Mouse (Mus musculus): ENCODE measurements around the gene Mnd1.

The Mnd1 gene

DNA sequence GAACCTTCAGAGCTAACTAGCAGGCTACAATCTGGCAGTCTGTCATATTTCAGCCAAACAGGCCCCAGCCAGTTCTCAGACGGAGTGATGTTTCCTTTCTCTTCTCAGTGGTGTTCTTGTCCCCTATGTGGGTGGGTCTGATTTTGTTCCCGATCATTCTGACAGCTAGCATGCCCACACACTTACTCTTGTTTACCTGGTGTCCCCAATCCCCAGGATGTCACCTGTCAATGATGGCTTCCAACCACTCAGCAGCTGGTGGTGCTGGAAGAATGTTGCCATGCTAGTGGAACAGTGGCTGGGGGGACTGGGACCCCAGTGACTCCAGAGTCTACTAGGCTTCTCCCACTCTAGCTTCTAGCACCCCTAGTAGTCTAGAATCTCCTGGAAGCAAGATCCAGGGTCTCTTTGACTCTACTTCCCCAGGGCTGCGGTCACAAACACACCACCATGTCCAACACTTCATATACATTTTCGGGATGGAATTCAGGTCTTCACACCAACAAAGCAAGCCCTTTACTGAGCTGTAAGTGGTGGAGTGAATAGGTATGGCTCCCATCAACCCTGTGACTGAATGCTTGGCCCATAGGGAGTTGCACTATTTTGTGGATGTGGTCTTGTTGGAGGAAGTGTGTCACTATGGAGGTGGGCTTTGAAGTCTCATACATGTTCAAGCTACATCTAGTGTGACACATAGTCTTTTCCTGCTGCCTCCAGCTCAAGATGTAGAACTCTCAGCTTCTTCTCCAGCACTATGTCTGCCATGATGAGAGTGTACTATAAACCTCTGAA is 2.2 kb upstream of the Mnd1 start:
- DNase-seq (ENCODE audit: low read depth, low spot score), result no peak

GRCm38 (mm10) chr3:84157011-84157410 is 1.4 kb upstream of the Mnd1 start:
- no peak for DNase-seq (ENCODE audit: low read depth, low spot score)

DNA sequence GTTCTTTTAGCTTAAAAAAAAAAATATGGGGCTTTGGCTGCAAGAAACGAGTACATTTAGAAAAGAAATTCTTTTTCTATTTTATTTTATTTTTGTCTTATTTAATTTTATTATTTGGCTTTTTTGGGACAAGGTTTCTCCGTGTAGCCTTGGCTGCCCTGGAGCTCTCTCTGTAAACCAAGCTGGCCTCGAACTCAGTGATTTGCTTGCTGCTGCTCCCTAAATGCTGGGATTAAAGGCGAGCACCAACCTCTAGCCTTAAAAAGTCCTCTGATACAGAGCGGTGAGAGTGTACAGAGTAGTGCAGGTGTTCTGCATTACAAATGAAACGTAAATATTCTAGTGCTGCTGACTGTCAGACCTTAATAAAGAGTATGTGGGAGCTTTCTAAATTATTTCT is 519 bp upstream of the Mnd1 start:
- no peak for DNase-seq (ENCODE audit: low read depth, low spot score)

- no peak for DNase-seq (ENCODE audit: low read depth, low spot score)
Measured at GRCm38 (mm10) chr3:84155146-84155545, 440 bp downstream of the Mnd1 start.

- DNase-seq (ENCODE audit: low read depth, low spot score), result no peak
Measured at GRCm38 (mm10) chr3:84154721-84155141, 855 bp downstream of the Mnd1 start.

- DNase-seq (ENCODE audit: low read depth, low spot score), result no peak
Measured at GRCm38 (mm10) chr3:84149831-84150230, 5.8 kb downstream of the Mnd1 start.

DNA sequence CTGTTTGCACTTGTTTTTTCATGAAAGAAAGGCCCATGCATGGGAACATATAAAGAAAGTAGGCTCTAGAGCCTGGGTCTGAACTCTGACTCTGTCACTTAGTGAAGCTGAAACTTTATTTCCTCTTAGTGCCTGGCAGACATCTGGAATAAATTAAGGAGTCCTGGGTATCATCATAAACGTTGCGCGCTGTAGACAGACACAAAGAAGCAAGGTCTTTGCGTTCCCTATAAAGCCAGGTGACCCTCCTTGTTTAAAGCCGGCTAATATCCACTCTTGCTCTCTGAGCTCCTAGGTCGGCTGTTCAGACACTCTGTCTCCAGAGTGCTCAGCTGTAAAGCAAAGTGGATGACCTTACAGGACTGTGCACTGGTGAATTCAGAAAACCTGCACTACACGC is 14.6 kb downstream of the Mnd1 start:
- DNase-seq (ENCODE audit: low read depth, low spot score), result no peak

- no peak for DNase-seq (ENCODE audit: low read depth, low spot score)
Measured at GRCm38 (mm10) chr3:84136509-84136908, 19.1 kb downstream of the Mnd1 start.

GRCm38 (mm10) chr3:84135933-84136332 is 19.7 kb downstream of the Mnd1 start:
- DNase-seq (ENCODE audit: low read depth, low spot score), result no peak

DNA sequence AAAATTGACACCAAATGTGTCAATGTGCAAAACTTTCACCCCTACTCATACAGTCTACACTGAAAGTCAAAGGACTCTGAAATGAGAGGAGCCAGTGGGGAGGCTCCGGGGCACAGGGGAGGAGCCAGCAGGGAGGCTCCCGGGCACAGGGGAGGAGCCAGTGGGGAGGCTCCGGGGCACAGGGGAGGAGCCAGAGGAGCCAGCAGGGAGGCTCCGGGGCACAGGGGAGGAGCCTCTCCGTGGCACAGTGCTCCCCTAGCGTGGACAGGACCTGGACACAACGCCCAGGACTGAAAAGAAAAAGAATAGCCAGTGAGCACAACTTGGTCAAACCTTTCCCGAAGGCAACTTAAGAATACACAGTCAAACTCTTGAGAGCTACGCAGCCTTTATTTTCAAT is 20.2 kb downstream of the Mnd1 start:
- no peak for DNase-seq (ENCODE audit: low read depth, low spot score)

DNA sequence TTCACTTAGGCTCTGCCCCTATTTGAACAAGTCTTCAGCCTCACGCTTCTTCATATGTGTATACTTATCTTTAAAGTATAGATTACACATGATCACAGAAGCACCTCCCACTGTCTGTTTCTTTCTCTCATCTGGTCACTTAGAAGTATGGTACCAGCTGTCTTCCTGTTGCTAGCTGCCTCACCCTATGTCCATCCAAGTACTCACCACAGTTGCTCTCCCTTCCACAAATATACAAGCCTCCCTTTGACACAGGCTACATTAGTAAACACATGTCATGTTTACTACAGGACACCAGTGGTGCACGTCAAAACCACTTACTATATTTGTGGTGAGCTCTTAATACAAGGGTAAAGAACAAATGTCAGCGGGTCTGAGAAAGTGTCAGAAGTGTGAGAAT is 24.2 kb downstream of the Mnd1 start:
- DNase-seq (ENCODE audit: low read depth, low spot score), result no peak

DNA sequence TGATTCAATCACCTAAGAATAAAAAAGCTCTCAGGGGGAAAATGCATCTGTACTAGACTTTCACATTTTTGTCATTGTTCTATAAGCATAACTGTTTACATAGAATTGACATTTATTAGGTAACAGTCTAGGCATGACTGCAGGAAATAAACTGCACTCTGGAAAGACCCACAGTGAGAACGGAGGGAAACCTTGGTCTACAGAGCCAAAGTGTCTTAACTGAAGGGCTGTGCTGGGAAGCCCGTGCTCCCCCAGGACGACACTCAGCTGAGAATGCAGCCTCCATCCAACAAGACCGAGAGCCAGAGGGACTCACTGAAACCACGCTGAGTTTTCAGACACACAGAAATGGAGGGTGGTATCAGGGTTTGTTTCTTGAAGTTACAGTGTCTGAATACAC is 24.8 kb downstream of the Mnd1 start:
- DNase-seq (ENCODE audit: low read depth, low spot score), result no peak

DNA sequence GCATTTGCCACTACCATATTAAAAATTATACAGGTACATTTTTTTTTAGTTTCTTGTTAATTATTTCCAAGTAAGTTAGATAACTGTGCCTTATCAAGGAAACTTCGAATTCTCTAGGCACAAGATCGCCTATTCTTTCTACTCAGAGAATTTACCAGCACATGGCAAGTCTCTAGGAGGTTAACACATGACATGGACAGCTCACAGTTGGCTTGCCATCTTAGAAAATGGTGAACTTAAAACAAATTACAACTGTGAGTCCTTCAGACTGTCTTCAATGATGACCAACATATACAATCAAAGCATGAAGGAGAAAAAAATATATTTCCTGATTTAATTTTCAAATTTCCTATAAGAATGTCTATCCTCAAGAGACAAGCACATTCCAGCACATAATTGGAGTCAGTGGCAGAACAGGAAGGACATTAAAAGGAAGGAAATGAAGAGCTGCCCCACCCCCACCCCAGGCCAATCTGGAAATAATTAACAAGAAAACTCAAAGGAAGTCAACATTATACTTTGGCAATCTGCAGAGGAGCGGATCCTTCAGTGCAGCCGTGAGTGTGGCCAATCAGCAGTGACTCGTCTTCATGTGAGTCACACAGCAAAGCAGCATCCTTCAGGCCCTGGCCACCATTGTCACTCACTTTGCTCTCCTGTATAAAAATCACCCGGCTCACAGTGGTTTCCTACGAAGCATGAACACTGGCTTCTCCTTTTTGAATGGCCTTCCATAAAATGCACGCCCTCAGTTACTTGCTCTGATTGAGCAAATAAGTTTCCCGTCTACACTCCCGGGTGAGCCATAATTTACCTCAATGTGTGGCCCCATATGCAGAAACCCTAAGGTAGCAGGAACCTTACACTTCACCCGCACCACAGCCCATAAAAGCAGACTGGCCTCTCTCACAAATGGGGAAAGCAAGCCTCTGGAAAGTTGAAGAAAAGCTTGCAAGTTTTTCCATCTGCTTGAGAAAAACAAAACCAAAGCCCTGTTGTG is 26.4 kb downstream of the Mnd1 start:
- DNase-seq (ENCODE audit: low read depth, low spot score), result no peak

- no peak for DNase-seq (ENCODE audit: low read depth, low spot score)
Measured at GRCm38 (mm10) chr3:84127431-84127830, 28.2 kb downstream of the Mnd1 start.

- no peak for DNase-seq (ENCODE audit: low read depth, low spot score)
Measured at GRCm38 (mm10) chr3:84126721-84127120, 28.9 kb downstream of the Mnd1 start.

GRCm38 (mm10) chr3:84125704-84126289 is 29.8 kb downstream of the Mnd1 start:
- no peak for DNase-seq (ENCODE audit: low read depth, low spot score)

DNA sequence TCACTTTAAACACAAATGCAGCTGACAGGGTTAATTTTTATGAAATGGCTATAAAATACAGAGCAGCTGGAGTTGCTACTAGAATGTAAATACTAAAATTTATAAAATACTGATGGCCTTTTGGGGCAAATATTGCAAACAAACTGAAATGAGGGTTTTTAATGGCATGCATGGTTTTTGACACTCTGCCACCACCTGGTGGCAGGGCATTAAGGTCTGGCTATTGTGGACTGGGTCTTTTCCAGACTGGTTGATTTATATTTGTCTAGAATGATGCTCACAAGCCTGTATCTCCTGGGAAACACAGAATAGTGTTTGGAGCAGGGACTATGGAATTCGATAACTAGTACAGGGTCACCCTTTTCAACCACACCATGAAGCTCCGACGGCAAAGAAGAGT is 32.1 kb downstream of the Mnd1 start:
- DNase-seq (ENCODE audit: low read depth, low spot score), result no peak

GRCm38 (mm10) chr3:84118718-84119117 is 36.9 kb downstream of the Mnd1 start:
- no peak for DNase-seq (ENCODE audit: low read depth, low spot score)

GRCm38 (mm10) chr3:84118178-84118577 is 37.4 kb downstream of the Mnd1 start:
- no peak for DNase-seq (ENCODE audit: low read depth, low spot score)

DNA sequence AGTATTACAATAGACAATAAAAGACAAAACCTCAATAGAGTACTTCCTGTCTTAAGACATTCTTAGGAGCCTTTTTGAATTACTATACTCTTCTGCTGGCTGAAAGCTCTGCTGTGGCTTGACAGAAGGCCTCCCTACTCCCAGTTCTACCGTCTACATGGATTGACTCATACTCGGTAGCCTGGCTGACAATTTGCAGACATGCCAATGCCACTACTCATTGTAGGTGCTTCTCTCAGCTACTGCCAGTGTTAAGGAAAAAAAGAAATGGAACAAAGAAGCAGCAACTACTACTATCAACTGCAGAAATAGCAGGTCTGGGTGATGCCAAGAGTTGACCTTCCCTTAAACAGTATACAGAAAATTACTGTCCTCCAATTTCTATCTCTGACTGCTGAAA is 47.0 kb downstream of the Mnd1 start:
- DNase-seq (ENCODE audit: low read depth, low spot score), result no peak

DNA sequence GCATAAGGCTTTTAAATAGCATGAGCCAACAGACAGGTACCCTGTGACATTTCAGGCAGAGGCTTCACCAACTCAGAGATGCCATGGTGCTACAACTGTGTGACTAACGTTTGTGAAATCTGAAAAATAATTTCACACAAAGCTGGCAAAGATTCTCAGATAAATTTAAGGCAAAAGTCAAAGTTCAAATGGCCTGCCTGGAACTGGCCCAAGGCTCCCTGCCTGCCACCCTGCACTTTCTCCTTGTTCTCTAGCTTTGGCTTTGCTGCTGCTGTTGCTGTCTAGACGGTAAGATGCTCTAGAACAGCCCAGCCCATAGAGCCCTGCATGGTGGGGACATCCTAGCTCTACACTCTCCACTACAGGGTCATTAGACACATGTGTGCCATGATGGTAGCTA is 49.5 kb downstream of the Mnd1 start:
- no peak for DNase-seq (ENCODE audit: low read depth, low spot score)

- no peak for DNase-seq (ENCODE audit: low read depth, low spot score)
Measured at GRCm38 (mm10) chr3:84103536-84103935, 52.0 kb downstream of the Mnd1 start.
